Mouse (Mus musculus) liver, postnatal 0 days (tissue): ENCODE data around the gene Susd2. TPM values are rescaled to one million over a fixed set of nuclear protein-coding genes. Genes with fewer than 3 reads are reported as not detected.

ENCODE experiments used
- ATAC-seq: fragments of 200-750 bp; cut with Nextera tagmentation; 2 replicates; pipeline ENCODE4 v1.8.0; 2017; ENCODE audit warnings: mild to moderate bottlenecking, moderate library complexity
- DNase-seq: peaks from one replicate; pipeline ENCODE4 v3.0.0-alpha.2; 2016
- H3K27ac ChIP-seq: fragments of 300-500 bp; sonication (generic); 2 replicates; pipeline ENCODE4 v1.5.1; 2014; ENCODE audit warnings: antibody characterized with exemption, moderate library complexity, mild to moderate bottlenecking, low read depth
- H3K27me3 ChIP-seq: fragments of 300-500 bp; sonication (generic); 2 replicates; pipeline ENCODE4 v1.6.1; 2014; ENCODE audit warnings: low read length, control low read depth, mixed read lengths; ENCODE audit not compliant: insufficient read depth
- H3K36me3 ChIP-seq: fragments of 300-500 bp; sonication (generic); replicated peaks from 2 replicates; pipeline ENCODE4 v1.6.1; 2014; ENCODE audit warnings: mild to moderate bottlenecking, control low read depth, low read length, moderate library complexity, mixed read lengths; ENCODE audit not compliant: insufficient read depth
- H3K4me1 ChIP-seq: fragments of 300-500 bp; sonication (generic); 2 replicates; pipeline ENCODE4 v1.6.1; 2014; ENCODE audit warnings: antibody characterized with exemption, mild to moderate bottlenecking, control low read depth; ENCODE audit not compliant: insufficient read depth
- H3K4me2 ChIP-seq: fragments of 300-500 bp; sonication (generic); 2 replicates; pipeline ENCODE4 v1.6.1; 2014; ENCODE audit warnings: low read depth, mild to moderate bottlenecking, low read length, moderate library complexity, mixed read lengths
- H3K4me3 ChIP-seq: fragments of 300-500 bp; sonication (generic); 2 replicates; pipeline ENCODE4 v1.5.1; 2014; ENCODE audit warnings: low read depth, low read length
- H3K9ac ChIP-seq: fragments of 300-500 bp; sonication (generic); replicated peaks from 2 replicates; pipeline ENCODE4 v1.6.1; 2014; ENCODE audit warnings: mild to moderate bottlenecking, moderate library complexity
- H3K9me3 ChIP-seq: fragments of 300-500 bp; sonication (generic); 2 replicates; pipeline ENCODE4 v1.6.1; 2016; ENCODE audit warnings: mild to moderate bottlenecking, control low read depth, low read length, mixed read lengths
- CTCF ChIP-seq: sonication (generic); IDR thresholded peaks from 2 replicates; pipeline ENCODE4 v1.5.1; 2016; ENCODE audit warnings: antibody characterized with exemption, low read depth
- EP300 ChIP-seq: IDR thresholded peaks from 2 replicates; pipeline ENCODE4 v1.6.1; 2016; ENCODE audit warnings: antibody characterized with exemption, low read depth, mild to moderate bottlenecking
- WGBS: fragments of 180-500 bp; shearing (Covaris S2); extraction: QIAGEN DNeasy Blood & Tissue Kit; methylation state at CpG from one replicate; pipeline ENCODE4 v1.1.7; 2014; ENCODE audit not compliant: insufficient replicate concordance; 5-methylcytosine and 5-hydroxymethylcytosine counted together
- polyA plus RNA-seq: library from polyadenylated mRNA; unstranded; fragments of >200 nt; fragmentation: Nextera tagmentation; extraction: Ambion mirVana; gene quantifications from 2 replicates; pipeline ENCODE4 v1.2.1, GENCODE M21; 2015

Susd2 gene
- polyA plus RNA-seq, 1 experiment from 2014 or later: 1.6 TPM

GRCm38 (mm10) chr10:75667911-75668270 is 24.1 kb upstream of the Susd2 start:
- TF ChIP-seq EP300: no peak
- no peak for TF ChIP-seq CTCF
- Histone ChIP-seq H3K36me3 (peaks cover 22% of the 10 kb centered on the region), H3K4me1 (peaks cover 11% of the 10 kb centered on the region), H3K27ac (peak overlapping the region; percentile 71), H3K9ac (peak overlapping the region; percentile 68), H3K9me3 (no peaks in the 10 kb centered on the region), H3K27me3 (no peaks in the 10 kb centered on the region), H3K4me2 (peak overlapping the region; percentile 98), H3K4me3 (peak overlapping the region; percentile 60)
- ATAC-seq (peak; percentile 73), DNase-seq (peak; percentile 76)
- WGBS: 5% methylated on average over 23 of the region's 23 CpGs

- peak overlapping the region; percentile 60 for H3K4me3 ChIP-seq
- H3K9me3 ChIP-seq: no peaks in the 10 kb centered on the region
- ATAC-seq: peak; percentile 73
- WGBS: 2% methylated on average over 62 of the region's 63 CpGs
- peak overlapping the region; percentile 98 for H3K4me2 ChIP-seq
- no peaks in the 10 kb centered on the region for H3K27me3 ChIP-seq
- H3K36me3 ChIP-seq: peaks cover 23% of the 10 kb centered on the region
- no peak for TF ChIP-seq CTCF
- no peak for TF ChIP-seq EP300
- peak; percentile 68 for DNase-seq
- peak overlapping the region; percentile 68 for H3K9ac ChIP-seq
- peak overlapping the region; percentile 71 for H3K27ac ChIP-seq
- H3K4me1 ChIP-seq: peaks cover 11% of the 10 kb centered on the region
Observed at GRCm38 (mm10) chr10:75667115-75667910, 23.5 kb upstream of the Susd2 start.

- TF ChIP-seq EP300: no peak
- TF ChIP-seq CTCF: no peak
- no peaks in the 10 kb centered on the region for H3K9me3 ChIP-seq
- H3K27me3 ChIP-seq: no peaks in the 10 kb centered on the region
- peaks cover 24% of the 10 kb centered on the region for H3K36me3 ChIP-seq
- DNase-seq (no peak), ATAC-seq (no peak)
- peak overlapping the region; percentile 60 for H3K4me3 ChIP-seq
- H3K27ac ChIP-seq: no peak overlapping the region
- WGBS: 53% methylated on average over 4 of the region's 4 CpGs
- peak overlapping the region; percentile 98 for H3K4me2 ChIP-seq
- peak overlapping the region; percentile 68 for H3K9ac ChIP-seq
- H3K4me1 ChIP-seq: peaks cover 11% of the 10 kb centered on the region
Observed at GRCm38 (mm10) chr10:75666451-75667030, 22.7 kb upstream of the Susd2 start.

- no peaks in the 10 kb centered on the region for H3K9me3 ChIP-seq
- H3K4me2 ChIP-seq: no peak overlapping the region
- no peak overlapping the region; the same call in 1 of the 2 replicates for H3K9ac ChIP-seq
- no peaks in the 10 kb centered on the region for H3K27me3 ChIP-seq
- H3K36me3 ChIP-seq: peaks cover 25% of the 10 kb centered on the region
- peaks cover 11% of the 10 kb centered on the region for H3K4me1 ChIP-seq
- H3K27ac ChIP-seq: no peak overlapping the region
- TF ChIP-seq EP300 (no peak), CTCF (no peak)
- DNase-seq: no peak
- H3K4me3 ChIP-seq: no peak overlapping the region
- no peak for ATAC-seq
- WGBS: 87% methylated on average over 6 of the region's 6 CpGs
Observed at GRCm38 (mm10) chr10:75664673-75665270, 21.0 kb upstream of the Susd2 start.

GRCm38 (mm10) chr10:75662575-75662974 is 18.8 kb upstream of the Susd2 start:
- H3K27ac ChIP-seq: no peak overlapping the region
- H3K9ac ChIP-seq: no peak overlapping the region
- no peak for DNase-seq
- no peak overlapping the region for H3K4me3 ChIP-seq
- peaks cover 39% of the 10 kb centered on the region for H3K36me3 ChIP-seq
- H3K27me3 ChIP-seq: no peaks in the 10 kb centered on the region
- no peak overlapping the region for H3K4me2 ChIP-seq
- TF ChIP-seq EP300 (no peak), CTCF (no peak)
- H3K9me3 ChIP-seq: no peaks in the 10 kb centered on the region
- no peak for ATAC-seq
- WGBS: 85% methylated on average over 4 of the region's 4 CpGs
- H3K4me1 ChIP-seq: peaks cover 11% of the 10 kb centered on the region

- DNase-seq (no peak), ATAC-seq (no peak)
- Histone ChIP-seq H3K9me3 (no peaks in the 10 kb centered on the region), H3K36me3 (peaks cover 44% of the 10 kb centered on the region), H3K27me3 (no peaks in the 10 kb centered on the region), H3K4me2 (no peak overlapping the region), H3K9ac (no peak overlapping the region), H3K4me1 (peaks cover 7% of the 10 kb centered on the region), H3K27ac (no peak overlapping the region), H3K4me3 (no peak overlapping the region)
- 83% methylated on average over 3 of the region's 3 CpGs for WGBS
- TF ChIP-seq EP300: no peak
- TF ChIP-seq CTCF: no peak
Observed at GRCm38 (mm10) chr10:75661876-75662275, 18.1 kb upstream of the Susd2 start.
